Mouse (Mus musculus): ENCODE results near the gene Nlrp1b. TPM values are rescaled to one million over a fixed set of nuclear protein-coding genes. Genes with fewer than 3 reads are reported as not detected.

Gene Nlrp1b
- total RNA-seq (2021) (under 1 TPM; 0.40 to 0.45 TPM), polyA plus RNA-seq (2012; rRNA removed) (0.10 and 0.11 TPM in 2 replicates)
- long read RNA-seq = 0 reads

GRCm38 (mm10) chr11:71230684-71231480 is at the start of gene Nlrp1b:
Gene Nlrp1b, minus strand, starts transcription at chr11:71230733.
- DNase-seq = peak; percentile 6

GRCm38 (mm10) chr11:71261036-71261435 is 30.5 kb upstream of the Nlrp1b start:
- peak; percentile 66 for DNase-seq

GRCm38 (mm10) chr11:71251333-71251732 is 20.8 kb upstream of the Nlrp1b start:
- DNase-seq = no peak

GRCm38 (mm10) chr11:71224614-71225013 is 5.9 kb downstream of the Nlrp1b start:
- peak; percentile 56 for DNase-seq

- DNase-seq = no peak
Measured at GRCm38 (mm10) chr11:71202703-71203102, 27.8 kb downstream of the Nlrp1b start.

GRCm38 (mm10) chr11:71199349-71199748 is 31.2 kb downstream of the Nlrp1b start:
- no peak for DNase-seq

- no peak for DNase-seq
Measured at GRCm38 (mm10) chr11:71169633-71170032, 60.9 kb downstream of the Nlrp1b start.

- DNase-seq = no peak
Measured at GRCm38 (mm10) chr11:71164139-71164538, 66.4 kb downstream of the Nlrp1b start.

- no peak for DNase-seq
Measured at GRCm38 (mm10) chr11:71159439-71160136, 70.9 kb downstream of the Nlrp1b start.

GRCm38 (mm10) chr11:71155272-71155671 is 75.3 kb downstream of the Nlrp1b start:
- no peak for DNase-seq

GRCm38 (mm10) chr11:71144661-71145060 is 85.9 kb downstream of the Nlrp1b start, which contains the start of gene Nlrp1a:
Gene Nlrp1a, minus strand, starts transcription at chr11:71144704.
- DNase-seq = peak; percentile 9

GRCm38 (mm10) chr11:71142031-71142430 is 88.5 kb downstream of the Nlrp1b start:
- DNase-seq = no peak

- no peak for DNase-seq
Measured at GRCm38 (mm10) chr11:71107128-71107527, 123.4 kb downstream of the Nlrp1b start.

GRCm38 (mm10) chr11:71106261-71107021 is 124.1 kb downstream of the Nlrp1b start:
- DNase-seq = no peak

GRCm38 (mm10) chr11:71103931-71104330 is 126.6 kb downstream of the Nlrp1b start:
- DNase-seq = no peak

Other genes with a start within 250 kb of the Nlrp1b start
- 100 to 1,000 TPM; 209 to 250 TPM for gene C1qbp, start 247.7 kb downstream of the Nlrp1b start, total RNA-seq (2021)
- gene C1qbp, start 247.7 kb downstream of the Nlrp1b start, polyA plus RNA-seq (2012; rRNA removed) = 901 and 1,116 TPM in 2 replicates
- 10 to 100 TPM; 20.4 to 35.6 TPM for gene Dhx33, start 226.3 kb downstream of the Nlrp1b start, total RNA-seq (2021)
- 28.0 and 46.2 TPM in 2 replicates for gene Dhx33, start 226.3 kb downstream of the Nlrp1b start, polyA plus RNA-seq (2012; rRNA removed)
- gene Mis12, start 211.1 kb downstream of the Nlrp1b start, total RNA-seq (2021) = 10 to 100 TPM; 16.8 to 22.5 TPM
- gene Mis12, start 211.1 kb downstream of the Nlrp1b start, polyA plus RNA-seq (2012; rRNA removed) = 0.71 and 1.2 TPM in 2 replicates
- gene Derl2, start 210.9 kb downstream of the Nlrp1b start, total RNA-seq (2021) = 10 to 100 TPM; 81.4 to 86.1 TPM
- 8.4 and 9.1 TPM in 2 replicates for gene Derl2, start 210.9 kb downstream of the Nlrp1b start, polyA plus RNA-seq (2012; rRNA removed)
- 10 to 100 TPM in 1 of 2 experiments, 1 to 10 TPM in 1; 7.8 to 13.8 TPM for gene 6330403K07Rik, start 197.2 kb downstream of the Nlrp1b start, total RNA-seq (2021)
- 7.4 and 9.2 TPM in 2 replicates for gene 6330403K07Rik, start 197.2 kb downstream of the Nlrp1b start, polyA plus RNA-seq (2012; rRNA removed)
- gene Nlrp1a, start 86.0 kb downstream of the Nlrp1b start, total RNA-seq (2021) = 1 to 10 TPM; 1.4 to 1.9 TPM
- not detected in 2 replicates for gene Nlrp1a, start 86.0 kb downstream of the Nlrp1b start, polyA plus RNA-seq (2012; rRNA removed)

Data from adrenal gland, adult 2 months (tissue).